19 mouse cellular contexts compared by ENCODE assay signal in the genomic region with DNA sequence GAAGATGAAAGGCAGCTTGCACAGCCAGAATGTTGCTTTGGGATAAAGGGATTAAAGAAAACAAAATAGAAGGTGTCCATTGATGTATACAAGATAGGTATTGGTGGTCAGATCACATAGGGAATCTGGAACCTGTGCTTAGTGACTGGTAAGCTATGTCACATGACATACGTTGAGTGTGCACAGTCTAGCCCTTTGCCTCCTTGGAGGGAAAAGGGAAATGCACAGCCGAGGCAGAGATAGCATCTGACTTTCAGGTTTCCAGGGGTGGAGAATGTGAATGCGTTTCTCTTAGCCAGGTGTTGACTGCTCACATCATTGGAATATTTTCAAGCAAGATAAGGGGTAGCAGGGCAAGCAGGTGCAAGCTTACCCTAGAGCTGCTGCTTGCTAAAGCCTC.
"Had no signal": no experiment of that assay in that cellular context is flagged by ENCODE, and none has a peak within 500 bp of the region (broad histone marks: within the 10 kb centered on the region; RNA-seq: fewer than 3 reads in every experiment).

No protein-coding gene starts in this region.

- H3K27me3 ChIP-seq: limb, embryonic 12.5 days; limb, embryonic 15.5 days; midbrain, embryonic 12.5 days; neural tube, embryonic 12.5 days; stomach, embryonic 15.5 days had no signal

- H3K27ac ChIP-seq: limb, embryonic 12.5 days; limb, embryonic 15.5 days; liver, embryonic 14.5 days; macrophage; midbrain, embryonic 12.5 days; neural tube, embryonic 12.5 days; stomach, embryonic 15.5 days had no signal

- DNase-seq: kidney, postnatal 36 days; left cerebral cortex, postnatal 4 days; liver, postnatal 0 days; lung, embryonic 14.5 days; retina, postnatal 1 day; right cerebral cortex, postnatal 25 days; spleen, adult 18-20 months; thymus, postnatal 25 days had no signal

- H3K4me1 ChIP-seq: limb, embryonic 12.5 days; limb, embryonic 15.5 days; midbrain, embryonic 12.5 days; neural tube, embryonic 12.5 days; stomach, embryonic 15.5 days had no signal

- ATAC-seq: intestine, postnatal 0 days; liver, postnatal 0 days; lung, postnatal 0 days; midbrain, embryonic 16.5 days had no signal

- H3K9ac ChIP-seq: limb, embryonic 12.5 days; limb, embryonic 15.5 days; liver, embryonic 14.5 days; liver, postnatal 0 days; lung, embryonic 14.5 days; midbrain, embryonic 12.5 days; neural tube, embryonic 12.5 days; stomach, embryonic 15.5 days had no signal

- H3K9me3 ChIP-seq: limb, embryonic 12.5 days; limb, embryonic 15.5 days; midbrain, embryonic 12.5 days; neural tube, embryonic 12.5 days; stomach, embryonic 15.5 days had no signal

- H3K4me2 ChIP-seq: limb, embryonic 12.5 days; limb, embryonic 15.5 days; liver, embryonic 11.5 days; lung, embryonic 14.5 days; midbrain, embryonic 12.5 days; neural tube, embryonic 12.5 days; stomach, embryonic 15.5 days had no signal

- H3K4me3 ChIP-seq: limb, embryonic 12.5 days; limb, embryonic 15.5 days; midbrain, embryonic 12.5 days; neural tube, embryonic 12.5 days; stomach, embryonic 15.5 days had no signal

- H3K36me3 ChIP-seq: limb, embryonic 12.5 days; limb, embryonic 15.5 days; midbrain, embryonic 12.5 days; neural tube, embryonic 12.5 days; stomach, embryonic 15.5 days had no signal
